23 mouse cellular contexts compared by ENCODE assay signal in the genomic region with DNA sequence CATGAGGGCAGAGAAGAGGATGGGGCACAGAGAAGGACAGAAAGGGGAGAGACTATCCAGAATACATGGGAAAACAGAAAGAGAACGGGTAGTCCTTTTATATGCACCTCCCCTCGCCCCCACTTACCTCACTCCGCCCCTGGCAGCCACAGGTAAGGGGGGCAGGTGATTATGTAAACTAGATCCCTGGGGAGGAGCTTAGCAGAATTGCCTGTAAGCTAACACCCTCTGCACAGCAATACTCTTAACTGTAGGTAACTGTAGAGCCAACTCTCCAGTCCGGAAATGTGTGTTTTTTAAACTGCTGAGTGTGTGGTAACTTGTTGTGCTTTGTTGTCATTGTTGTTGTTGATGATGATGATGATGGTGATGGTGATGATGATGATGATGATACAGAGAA. TPM values are rescaled to one million over a fixed set of nuclear protein-coding genes. Genes with fewer than 3 reads are reported as not detected.
A peak's percentile ranks its signal among the peaks of the same experiment; 100 is the strongest.
DNase-seq lines count a peak whose midpoint lies in the region; ATAC-seq lines count a peak whose summit lies in the region.
"Had no signal": no experiment of that assay in that cellular context is flagged by ENCODE, and none has a peak within 500 bp of the region (broad histone marks: within the 10 kb centered on the region; RNA-seq: fewer than 3 reads in every experiment).

No protein-coding gene starts in this region.

- DNase-seq in heart, adult 11 months: peak; percentile 61
- DNase-seq in lung, postnatal 4 days: no peak
- DNase-seq in embryonic facial prominence, embryonic 14.5 days (ENCODE audit: low spot score): peak; percentile 43
- DNase-seq: adrenal gland, adult 8-10 months; adrenal gland, postnatal 25 days; cerebellum, adult 11 months; cerebellum, adult 2 months; cerebellum, adult 9-11 months; cerebellum, postnatal 25 days; gastrocnemius, postnatal 10 days; heart, adult 18-20 months; kidney, adult 11 months had no signal

- H3K4me3 ChIP-seq in heart, embryonic 12.5 days: no peak overlapping the region
- H3K4me3 ChIP-seq in lung, embryonic 16.5 days (ENCODE audit: low read length): no peak overlapping the region
- no peak overlapping the region for H3K4me3 ChIP-seq in embryonic facial prominence, embryonic 14.5 days (ENCODE audit: low read depth, low read length)
- H3K4me3 ChIP-seq: erythroblast, embryonic 14.5 days; forebrain, embryonic 12.5 days; forebrain, embryonic 15.5 days; hindbrain, embryonic 10.5 days; hindbrain, embryonic 13.5 days; intestine, embryonic 15.5 days had no signal

- ATAC-seq in heart, embryonic 12.5 days (ENCODE audit: insufficient number of reproducible peaks, low FRiP score): no peak
- peak; percentile 30 for ATAC-seq in lung, embryonic 16.5 days (ENCODE audit: low read depth)
- peak; percentile 80; the same call in 1 of the 2 replicates for ATAC-seq in embryonic facial prominence, embryonic 14.5 days (ENCODE audit: low read depth)
- no peak for ATAC-seq in CD4-positive, CD25-positive, alpha-beta regulatory T cell, adult 4 months
- ATAC-seq: activated CD4-positive, CD25-positive, alpha-beta regulatory T cell, adult 4 months; forebrain, embryonic 15.5 days; hindbrain, embryonic 16.5 days had no signal

- no peaks in the 10 kb centered on the region for H3K27me3 ChIP-seq in heart, embryonic 12.5 days (replicated peaks)
- H3K27me3 ChIP-seq in lung, embryonic 16.5 days (ENCODE audit: control insufficient read depth, insufficient read depth, low read depth, low read length): no peaks in the 10 kb centered on the region
- H3K27me3 ChIP-seq in embryonic facial prominence, embryonic 14.5 days (replicated peaks; ENCODE audit: control insufficient read depth, insufficient read depth, low read length): no peaks in the 10 kb centered on the region
- H3K27me3 ChIP-seq: hindbrain, embryonic 13.5 days; intestine, embryonic 15.5 days had no signal

- no peak overlapping the region for H3K27ac ChIP-seq in heart, embryonic 12.5 days (ENCODE audit: poor library complexity, severe bottlenecking)
- no peak overlapping the region for H3K27ac ChIP-seq in lung, embryonic 16.5 days (ENCODE audit: low read length)
- no peak overlapping the region for H3K27ac ChIP-seq in embryonic facial prominence, embryonic 14.5 days (replicated peaks; ENCODE audit: low read depth, low read length)
- H3K27ac ChIP-seq: forebrain, embryonic 12.5 days; forebrain, embryonic 15.5 days; hindbrain, embryonic 10.5 days; hindbrain, embryonic 13.5 days; intestine, embryonic 15.5 days had no signal

- 65% methylated on average over 4 of the region's 4 CpGs for WGBS in heart, embryonic 12.5 days
- 36% methylated on average over 4 of the region's 4 CpGs for WGBS in lung, embryonic 16.5 days
- 47% methylated on average over 4 of the region's 4 CpGs for WGBS in embryonic facial prominence, embryonic 14.5 days

- H3K4me2 ChIP-seq in heart, embryonic 12.5 days: no peak overlapping the region
- no peak overlapping the region for H3K4me2 ChIP-seq in lung, embryonic 16.5 days (ENCODE audit: low read depth, low read length)
- H3K4me2 ChIP-seq in embryonic facial prominence, embryonic 14.5 days (ENCODE audit: low read depth, low read length): no peak overlapping the region
- H3K4me2 ChIP-seq: forebrain, embryonic 12.5 days; forebrain, embryonic 15.5 days; hindbrain, embryonic 13.5 days; intestine, embryonic 15.5 days had no signal

- H3K9ac ChIP-seq in heart, embryonic 12.5 days: no peak overlapping the region
- no peak overlapping the region for H3K9ac ChIP-seq in lung, embryonic 16.5 days (ENCODE audit: low read length)
- no peak overlapping the region for H3K9ac ChIP-seq in embryonic facial prominence, embryonic 14.5 days (ENCODE audit: low read depth, low read length)
- H3K9ac ChIP-seq: forebrain, embryonic 12.5 days; forebrain, embryonic 15.5 days; hindbrain, embryonic 13.5 days; intestine, embryonic 15.5 days had no signal

- peaks cover 48% of the 10 kb centered on the region for H3K4me1 ChIP-seq in heart, embryonic 12.5 days (replicated peaks)
- peaks cover 41% of the 10 kb centered on the region for H3K4me1 ChIP-seq in lung, embryonic 16.5 days (replicated peaks; ENCODE audit: control insufficient read depth, insufficient read depth, low read length)
- peaks cover 30% of the 10 kb centered on the region for H3K4me1 ChIP-seq in embryonic facial prominence, embryonic 14.5 days (ENCODE audit: control insufficient read depth, insufficient read depth, low read length)
- H3K4me1 ChIP-seq: forebrain, embryonic 12.5 days; intestine, embryonic 15.5 days had no signal

- no peaks in the 10 kb centered on the region for H3K36me3 ChIP-seq in heart, embryonic 12.5 days
- H3K36me3 ChIP-seq in lung, embryonic 16.5 days (ENCODE audit: control insufficient read depth, insufficient read depth, low read length): no peaks in the 10 kb centered on the region
- no peaks in the 10 kb centered on the region for H3K36me3 ChIP-seq in embryonic facial prominence, embryonic 14.5 days (ENCODE audit: control insufficient read depth, insufficient read depth, low read length)
- H3K36me3 ChIP-seq: forebrain, embryonic 12.5 days; forebrain, embryonic 15.5 days; hindbrain, embryonic 10.5 days; hindbrain, embryonic 13.5 days; intestine, embryonic 15.5 days had no signal

- H3K9me3 ChIP-seq in heart, embryonic 12.5 days (replicated peaks): no peaks in the 10 kb centered on the region
- H3K9me3 ChIP-seq in lung, embryonic 16.5 days (ENCODE audit: control insufficient read depth, low read length): no peaks in the 10 kb centered on the region
- no peaks in the 10 kb centered on the region for H3K9me3 ChIP-seq in embryonic facial prominence, embryonic 14.5 days (ENCODE audit: control insufficient read depth, low read length)
- H3K9me3 ChIP-seq: forebrain, embryonic 12.5 days; forebrain, embryonic 15.5 days; hindbrain, embryonic 10.5 days; hindbrain, embryonic 13.5 days; intestine, embryonic 15.5 days had no signal

RNA-seq across cellular contexts. Expression of gene Cavin2, which starts 17.1 kb away (rescaled TPM):
- polyA plus RNA-seq in heart, embryonic 12.5 days (2016; fragmentation: Nextera tagmentation; extraction: Ambion mirVana): 131 and 140 TPM in 2 replicates
- 176 and 185 TPM in 2 replicates for polyA plus RNA-seq in lung, embryonic 16.5 days (2015; fragmentation: Nextera tagmentation; extraction: Ambion mirVana)
- 78.2 and 81.6 TPM in 2 replicates for polyA plus RNA-seq in embryonic facial prominence, embryonic 14.5 days (2014; fragmentation: Nextera tagmentation; extraction: Ambion mirVana)
- not detected for polyA plus RNA-seq in CD4-positive, CD25-positive, alpha-beta regulatory T cell, adult 4 months (2017; shearing (Covaris generic))
- polyA plus RNA-seq: activated CD4-positive, CD25-positive, alpha-beta regulatory T cell, adult 4 months had no signal

Comparison
In these comparisons a context has a peak if more than half of its experiments do, and no peak if none do; other contexts are left out.
1. DNase-seq: peak in heart, adult 11 months (single experiment) and embryonic facial prominence, embryonic 14.5 days (single experiment); none in lung, postnatal 4 days (0 of 2).
2. ATAC-seq: peak in lung, embryonic 16.5 days (single experiment) and embryonic facial prominence, embryonic 14.5 days (single experiment); none in heart, embryonic 12.5 days (single experiment) and CD4-positive, CD25-positive, alpha-beta regulatory T cell, adult 4 months (single experiment).
3. RNA of gene Cavin2, which starts 17.1 kb away (polyA plus RNA-seq): 176 to 185 TPM in lung, embryonic 16.5 days, 131 to 140 TPM in heart, embryonic 12.5 days and 78.2 to 81.6 TPM in embryonic facial prominence, embryonic 14.5 days; not detected in CD4-positive, CD25-positive, alpha-beta regulatory T cell, adult 4 months; every median in the first group is over 10 times any median in the second.